Mouse (Mus musculus) left cerebral cortex, postnatal 10 days (tissue): ENCODE results near the gene Taf10. TPM values are rescaled to one million over a fixed set of nuclear protein-coding genes. Genes with fewer than 3 reads are reported as not detected.

Experiments
- DNase-seq, 2 experiments: peaks; one replicate each; pipeline ENCODE4 v3.0.0; 2021 to 2022; ENCODE audit warnings: low spot score in 2 of 2, mixed read lengths in 1 of 2; ENCODE audit errors: extremely low spot score in 1 of 2
- intact Hi-C: fragments of 180-260 bp; cut with DNase I; formaldehyde crosslinking; loops from one replicate; pipeline ENCODE4 v1.15.1; 2025
- total RNA-seq, 2 experiments: library from RNA; stranded (reverse); gene quantifications; 2 replicates each; pipeline ENCODE4 v1.2.3; 2021

Taf10 gene
- total RNA-seq: 100 to 1,000 TPM; 144 to 152 TPM

- intact Hi-C loops: loop anchor here (10.0 kb wide), 1 partner anchor 189 kb away; the partner anchor contains the start of gene Smpd1
- peak; percentile 82 to 92 for DNase-seq
These were observed at the start of gene Taf10 for GRCm38 (mm10) chr7:105743926-105744590. Gene Taf10 (minus strand): TSS chr7:105744361.

- DNase-seq: peak in 1 of 2 experiments; percentile 49
- intact Hi-C loops: loop anchor here (10.0 kb wide), 1 partner anchor 59 kb away; the partner anchor contains the start of genes Ilk and Rrp8
These were observed 49.5 kb upstream of the Taf10 start for GRCm38 (mm10) chr7:105793701-105794100.

- intact Hi-C loops: loop anchor here (10.0 kb wide), 1 partner anchor 56 kb away; the partner anchor contains the start of genes Ilk and Rrp8
- no peak for DNase-seq
These were observed 47.0 kb upstream of the Taf10 start for GRCm38 (mm10) chr7:105791147-105791546.

GRCm38 (mm10) chr7:105787285-105788140, 43.4 kb upstream of the Taf10 start, which contains the start of gene Dchs1:
Gene Dchs1 (minus strand): TSS chr7:105787654.
- DNase-seq: peak in 1 of 2 experiments; percentile 70
- intact Hi-C loops: no loop called here

- DNase-seq: peak in 1 of 2 experiments; percentile 30
- intact Hi-C loops: no loop called here
These were observed 42.5 kb upstream of the Taf10 start for GRCm38 (mm10) chr7:105786506-105787284.

- no peak for DNase-seq
- intact Hi-C loops: no loop called here
These were observed 40.4 kb upstream of the Taf10 start for GRCm38 (mm10) chr7:105784556-105784955.

- no peak for DNase-seq
- intact Hi-C loops: no loop called here
These were observed 39.7 kb upstream of the Taf10 start for GRCm38 (mm10) chr7:105783861-105784260.

- no peak for DNase-seq
- intact Hi-C loops: no loop called here
These were observed 34.5 kb upstream of the Taf10 start for GRCm38 (mm10) chr7:105778553-105779265.

- intact Hi-C loops: no loop called here
- DNase-seq: peak in 1 of 2 experiments; percentile 76
These were observed 33.8 kb upstream of the Taf10 start for GRCm38 (mm10) chr7:105777797-105778552.

- intact Hi-C loops: no loop called here
- no peak for DNase-seq
These were observed 33.2 kb upstream of the Taf10 start for GRCm38 (mm10) chr7:105777316-105777715.

GRCm38 (mm10) chr7:105776026-105776425, 31.9 kb upstream of the Taf10 start:
- intact Hi-C loops: no loop called here
- no peak for DNase-seq

- intact Hi-C loops: no loop called here
- no peak for DNase-seq
These were observed 30.5 kb upstream of the Taf10 start for GRCm38 (mm10) chr7:105774661-105775060.

- DNase-seq: no peak
- intact Hi-C loops: no loop called here
These were observed 28.9 kb upstream of the Taf10 start for GRCm38 (mm10) chr7:105773041-105773440.

- DNase-seq: no peak
- intact Hi-C loops: no loop called here
These were observed 28.2 kb upstream of the Taf10 start for GRCm38 (mm10) chr7:105772331-105772730.

GRCm38 (mm10) chr7:105769959-105770358, 25.8 kb upstream of the Taf10 start:
- intact Hi-C loops: no loop called here
- no peak for DNase-seq

GRCm38 (mm10) chr7:105767729-105768165, 23.6 kb upstream of the Taf10 start:
- intact Hi-C loops: no loop called here
- DNase-seq: peak in 1 of 2 experiments; percentile 39

GRCm38 (mm10) chr7:105764331-105764730, 20.2 kb upstream of the Taf10 start:
- intact Hi-C loops: no loop called here
- DNase-seq: no peak
